Mouse (Mus musculus): ENCODE results near the gene Map3k12. TPM values are rescaled to one million over a fixed set of nuclear protein-coding genes. Genes with fewer than 3 reads are reported as not detected.

The Map3k12 gene
- polyA plus RNA-seq (2012): 0.26 and 0.75 TPM in 2 replicates

GRCm38 (mm10) chr15:102516728-102517404 lies at the start of gene Map3k12:
Map3k12 (minus strand) TSS chr15:102517064.

GRCm38 (mm10) chr15:102524892-102525485 lies 8.1 kb upstream of the Map3k12 start, which contains the start of gene Npff:
Npff (minus strand) TSS chr15:102524942.

GRCm38 (mm10) chr15:102517976-102518858 lies 1.4 kb upstream of the Map3k12 start, which contains the start of gene Tarbp2:
Tarbp2 (plus strand) TSS chr15:102518192.

GRCm38 (mm10) chr15:102503447-102503846 lies 13.4 kb downstream of the Map3k12 start, which contains the start of gene Gm10337:
Gm10337 (plus strand) TSS chr15:102503722.

GRCm38 (mm10) chr15:102470183-102470604 lies 46.7 kb downstream of the Map3k12 start, which contains the start of gene Pcbp2:
Pcbp2 (plus strand) TSS chr15:102470539.

GRCm38 (mm10) chr15:102458904-102459317 lies 58.0 kb downstream of the Map3k12 start, which contains the start of gene Prr13:
Prr13 (plus strand) TSS chr15:102459028.

Other genes starting within 250 kb of the Map3k12 start
- 0.03 TPM in 1 of 2 replicates, not detected in the other for gene Gm9918, start 246.5 kb downstream of the Map3k12 start, polyA plus RNA-seq (2012)
- 56.2 and 68.1 TPM in 2 replicates for gene Mfsd5, start 237.6 kb downstream of the Map3k12 start, polyA plus RNA-seq (2012)
- 19.1 and 19.4 TPM in 2 replicates for gene Espl1, start 220.8 kb downstream of the Map3k12 start, polyA plus RNA-seq (2012)
- 29.5 and 31.4 TPM in 2 replicates for gene Pfdn5, start 190.9 kb downstream of the Map3k12 start, polyA plus RNA-seq (2012)
- 121 and 133 TPM in 2 replicates for gene Myg1, start 185.4 kb downstream of the Map3k12 start, polyA plus RNA-seq (2012)
- 148 and 161 TPM in 2 replicates for gene Aaas, start 166.3 kb downstream of the Map3k12 start, polyA plus RNA-seq (2012)
- 0.04 and 0.06 TPM in 2 replicates for gene Sp7, start 149.9 kb downstream of the Map3k12 start, polyA plus RNA-seq (2012)
- 16.0 and 32.9 TPM in 2 replicates for gene Sp1, start 110.9 kb downstream of the Map3k12 start, polyA plus RNA-seq (2012)
- 0.10 TPM in 2 replicates for gene Amhr2, start 71.7 kb downstream of the Map3k12 start, polyA plus RNA-seq (2012)
- gene Prr13, start 58.0 kb downstream of the Map3k12 start, polyA plus RNA-seq (2012): 134 and 138 TPM in 2 replicates
- gene Pcbp2, start 46.5 kb downstream of the Map3k12 start, polyA plus RNA-seq (2012): 745 and 751 TPM in 2 replicates
- not detected in 2 replicates for gene Gm10337, start 13.3 kb downstream of the Map3k12 start, polyA plus RNA-seq (2012)
- gene Tarbp2, start 1.1 kb upstream of the Map3k12 start, polyA plus RNA-seq (2012): 70.8 and 71.1 TPM in 2 replicates
- gene Npff, start 7.9 kb upstream of the Map3k12 start, polyA plus RNA-seq (2012): 1.0 and 2.2 TPM in 2 replicates
- gene Gm28047, start 108.0 kb upstream of the Map3k12 start, polyA plus RNA-seq (2012): not detected in 2 replicates
- 13.2 and 19.2 TPM in 2 replicates for gene Atf7, start 108.4 kb upstream of the Map3k12 start, polyA plus RNA-seq (2012)
- 113 and 127 TPM in 2 replicates for gene Atp5g2, start 155.3 kb upstream of the Map3k12 start, polyA plus RNA-seq (2012)
- gene Calcoco1, start 205.1 kb upstream of the Map3k12 start, polyA plus RNA-seq (2012): 23.2 and 31.0 TPM in 2 replicates

Measured in megakaryocyte-erythroid progenitor cell, adult 5 weeks (primary cell).